Mouse (Mus musculus): ENCODE data around the gene Btbd35f19. TPM values are rescaled to one million over a fixed set of nuclear protein-coding genes. Genes with fewer than 3 reads are reported as not detected.
"Not testable (repeated sequence)": the region's sequence is repeated elsewhere in the genome, so short reads cannot be mapped to it uniquely, and the experiment has no call there.

Gene Btbd35f19
- not detected in 2 replicates for polyA plus RNA-seq (2015; fragmentation: Nextera tagmentation; extraction: Ambion mirVana)

- not testable (repeated sequence) for H3K36me3 ChIP-seq (replicated peaks); H3K9me3 ChIP-seq; H3K4me1 ChIP-seq; H3K27me3 ChIP-seq (replicated peaks); H3K27ac ChIP-seq; H3K9ac ChIP-seq; ATAC-seq (replicated peaks); H3K4me3 ChIP-seq; H3K4me2 ChIP-seq
- no CpG with 5 or more reads among the region's 4 CpGs for WGBS
These were observed at the start of gene Btbd35f19 for GRCm38 (mm10) chrX:31383818-31384217. Gene Btbd35f19 (minus strand): TSS chrX:31383918.

- H3K36me3 ChIP-seq (replicated peaks); H3K27ac ChIP-seq; H3K4me3 ChIP-seq; H3K27me3 ChIP-seq (replicated peaks); ATAC-seq (replicated peaks); H3K9ac ChIP-seq; H3K4me1 ChIP-seq; H3K4me2 ChIP-seq; H3K9me3 ChIP-seq: not testable (repeated sequence)
- 90% methylated on average over 2 of the region's 4 CpGs for WGBS
These were observed 41.8 kb downstream of the Btbd35f19 start for GRCm38 (mm10) chrX:31341924-31342323.

- not testable (repeated sequence) for H3K36me3 ChIP-seq (replicated peaks); H3K4me2 ChIP-seq; H3K9ac ChIP-seq; H3K4me1 ChIP-seq; H3K9me3 ChIP-seq; H3K27ac ChIP-seq; H3K4me3 ChIP-seq; ATAC-seq (replicated peaks); H3K27me3 ChIP-seq (replicated peaks)
- no CpG with 5 or more reads among the region's 4 CpGs for WGBS
These were observed 47.6 kb downstream of the Btbd35f19 start, which contains the start of gene Btbd35f26 for GRCm38 (mm10) chrX:31336154-31336553. Gene Btbd35f26 (plus strand): TSS chrX:31336454.

Other genes starting within 250 kb of the Btbd35f19 start
- gene Spin2f, start 130.0 kb downstream of the Btbd35f19 start, polyA plus RNA-seq (2015; fragmentation: Nextera tagmentation; extraction: Ambion mirVana): not detected in 2 replicates
- gene Btbd35f26, start 47.5 kb downstream of the Btbd35f19 start, polyA plus RNA-seq (2015; fragmentation: Nextera tagmentation; extraction: Ambion mirVana): not detected in 2 replicates
- not detected in 2 replicates for gene Gm21883, start 190.4 kb upstream of the Btbd35f19 start, polyA plus RNA-seq (2015; fragmentation: Nextera tagmentation; extraction: Ambion mirVana)
- not detected in 2 replicates for gene Spin2e, start 235.0 kb upstream of the Btbd35f19 start, polyA plus RNA-seq (2015; fragmentation: Nextera tagmentation; extraction: Ambion mirVana)

Data from midbrain, embryonic 15.5 days (tissue).